Mouse (Mus musculus): ENCODE data around the gene Wrap73. TPM values are rescaled to one million over a fixed set of nuclear protein-coding genes. Genes with fewer than 3 reads are reported as not detected.
A peak's percentile ranks its signal among the peaks of the same experiment; 100 is the strongest.

Wrap73 gene
- total and polyA plus RNA-seq, 2 experiments, result 9.3 to 25.3 TPM

- WGBS, result 32% methylated on average over 20 of the region's 20 CpGs
- H3K4me1 ChIP-seq (ENCODE audit: control insufficient read depth, insufficient read depth, low read length), result no peaks in the 10 kb centered on the region
- no peaks in the 10 kb centered on the region for H3K27me3 ChIP-seq (ENCODE audit: control insufficient read depth, insufficient read depth, low read length)
- H3K9ac ChIP-seq (ENCODE audit: low read depth, low read length), result no peak overlapping the region
- H3K27ac ChIP-seq (replicated peaks; ENCODE audit: insufficient read depth, low read depth, low read length), result no peak overlapping the region
- no peaks in the 10 kb centered on the region for H3K79me2 ChIP-seq (ENCODE audit: control insufficient read depth, insufficient read depth, low read length)
- DNase-seq (ENCODE audit: extremely low read depth, low read depth, low spot score), result peak; percentile 33
- no peaks in the 10 kb centered on the region for H3K36me3 ChIP-seq (ENCODE audit: control insufficient read depth, insufficient read depth, low read length)
- peak; percentile 84 for TF ChIP-seq CTCF (IDR thresholded peaks at IDR 0.05; ENCODE audit: low read depth, low read length)
- TF ChIP-seq POLR2A (IDR thresholded peaks at IDR 0.05; ENCODE audit: extremely low read depth, insufficient read depth, low read length), result no peak
- H3K4me3 ChIP-seq (ENCODE audit: insufficient read depth, low read depth, low read length), result no peak overlapping the region
Measured at GRCm38 (mm10) chr4:154105381-154106001, 36.7 kb upstream of the Wrap73 start.

- DNase-seq (ENCODE audit: extremely low read depth, low read depth, low spot score), result no peak
- Histone ChIP-seq H3K9ac (ENCODE audit: low read depth, low read length) (no peak overlapping the region), H3K27ac (replicated peaks; ENCODE audit: insufficient read depth, low read depth, low read length) (no peak overlapping the region), H3K27me3 (ENCODE audit: control insufficient read depth, insufficient read depth, low read length) (peaks cover 2% of the 10 kb centered on the region; the same call in 1 of the 2 replicates), H3K36me3 (ENCODE audit: control insufficient read depth, insufficient read depth, low read length) (no peaks in the 10 kb centered on the region), H3K4me3 (ENCODE audit: insufficient read depth, low read depth, low read length) (no peak overlapping the region), H3K79me2 (ENCODE audit: control insufficient read depth, insufficient read depth, low read length) (no peaks in the 10 kb centered on the region), H3K4me1 (ENCODE audit: control insufficient read depth, insufficient read depth, low read length) (no peaks in the 10 kb centered on the region)
- 76% methylated on average over 13 of the region's 13 CpGs for WGBS
- TF ChIP-seq CTCF (IDR thresholded peaks at IDR 0.05; ENCODE audit: low read depth, low read length) (no peak), POLR2A (IDR thresholded peaks at IDR 0.05; ENCODE audit: extremely low read depth, insufficient read depth, low read length) (no peak)
Measured at GRCm38 (mm10) chr4:154106497-154107061, 35.6 kb upstream of the Wrap73 start.

GRCm38 (mm10) chr4:154109216-154109849 is 32.8 kb upstream of the Wrap73 start:
- Histone ChIP-seq H3K27ac (replicated peaks; ENCODE audit: insufficient read depth, low read depth, low read length) (no peak overlapping the region), H3K27me3 (ENCODE audit: control insufficient read depth, insufficient read depth, low read length) (peaks cover 2% of the 10 kb centered on the region; the same call in 1 of the 2 replicates), H3K79me2 (ENCODE audit: control insufficient read depth, insufficient read depth, low read length) (no peaks in the 10 kb centered on the region), H3K36me3 (ENCODE audit: control insufficient read depth, insufficient read depth, low read length) (no peaks in the 10 kb centered on the region), H3K4me3 (ENCODE audit: insufficient read depth, low read depth, low read length) (no peak overlapping the region), H3K9ac (ENCODE audit: low read depth, low read length) (no peak overlapping the region), H3K4me1 (ENCODE audit: control insufficient read depth, insufficient read depth, low read length) (no peaks in the 10 kb centered on the region)
- 51% methylated on average over 18 of the region's 18 CpGs for WGBS
- DNase-seq (ENCODE audit: extremely low read depth, low read depth, low spot score), result no peak
- TF ChIP-seq POLR2A (IDR thresholded peaks at IDR 0.05; ENCODE audit: extremely low read depth, insufficient read depth, low read length) (no peak), CTCF (IDR thresholded peaks at IDR 0.05; ENCODE audit: low read depth, low read length) (no peak)

- 73% methylated on average over 11 of the region's 11 CpGs for WGBS
- Histone ChIP-seq H3K27me3 (ENCODE audit: control insufficient read depth, insufficient read depth, low read length) (peaks cover 2% of the 10 kb centered on the region; the same call in 1 of the 2 replicates), H3K9ac (ENCODE audit: low read depth, low read length) (no peak overlapping the region), H3K27ac (replicated peaks; ENCODE audit: insufficient read depth, low read depth, low read length) (no peak overlapping the region), H3K79me2 (ENCODE audit: control insufficient read depth, insufficient read depth, low read length) (no peaks in the 10 kb centered on the region), H3K4me3 (ENCODE audit: insufficient read depth, low read depth, low read length) (no peak overlapping the region), H3K36me3 (ENCODE audit: control insufficient read depth, insufficient read depth, low read length) (no peaks in the 10 kb centered on the region), H3K4me1 (ENCODE audit: control insufficient read depth, insufficient read depth, low read length) (no peaks in the 10 kb centered on the region)
- no peak for DNase-seq (ENCODE audit: extremely low read depth, low read depth, low spot score)
- no peak for TF ChIP-seq POLR2A (IDR thresholded peaks at IDR 0.05; ENCODE audit: extremely low read depth, insufficient read depth, low read length)
- TF ChIP-seq CTCF (IDR thresholded peaks at IDR 0.05; ENCODE audit: low read depth, low read length), result no peak
Measured at GRCm38 (mm10) chr4:154109850-154110243, 32.3 kb upstream of the Wrap73 start.

GRCm38 (mm10) chr4:154116421-154116820 is 25.8 kb upstream of the Wrap73 start:
- Histone ChIP-seq H3K4me3 (ENCODE audit: insufficient read depth, low read depth, low read length) (no peak overlapping the region), H3K27me3 (ENCODE audit: control insufficient read depth, insufficient read depth, low read length) (no peaks in the 10 kb centered on the region), H3K9ac (ENCODE audit: low read depth, low read length) (no peak overlapping the region), H3K4me1 (ENCODE audit: control insufficient read depth, insufficient read depth, low read length) (no peaks in the 10 kb centered on the region), H3K79me2 (ENCODE audit: control insufficient read depth, insufficient read depth, low read length) (no peaks in the 10 kb centered on the region), H3K36me3 (ENCODE audit: control insufficient read depth, insufficient read depth, low read length) (no peaks in the 10 kb centered on the region), H3K27ac (replicated peaks; ENCODE audit: insufficient read depth, low read depth, low read length) (no peak overlapping the region)
- no peak for TF ChIP-seq POLR2A (IDR thresholded peaks at IDR 0.05; ENCODE audit: extremely low read depth, insufficient read depth, low read length)
- no peak for TF ChIP-seq CTCF (IDR thresholded peaks at IDR 0.05; ENCODE audit: low read depth, low read length)
- 61% methylated on average over 7 of the region's 7 CpGs for WGBS
- DNase-seq (ENCODE audit: extremely low read depth, low read depth, low spot score), result no peak

- Histone ChIP-seq H3K27me3 (ENCODE audit: control insufficient read depth, insufficient read depth, low read length) (no peaks in the 10 kb centered on the region), H3K4me3 (ENCODE audit: insufficient read depth, low read depth, low read length) (no peak overlapping the region), H3K4me1 (ENCODE audit: control insufficient read depth, insufficient read depth, low read length) (no peaks in the 10 kb centered on the region), H3K27ac (replicated peaks; ENCODE audit: insufficient read depth, low read depth, low read length) (no peak overlapping the region), H3K36me3 (ENCODE audit: control insufficient read depth, insufficient read depth, low read length) (no peaks in the 10 kb centered on the region), H3K9ac (ENCODE audit: low read depth, low read length) (no peak overlapping the region), H3K79me2 (ENCODE audit: control insufficient read depth, insufficient read depth, low read length) (no peaks in the 10 kb centered on the region)
- peak; percentile 12 for DNase-seq (ENCODE audit: extremely low read depth, low read depth, low spot score)
- no peak for TF ChIP-seq POLR2A (IDR thresholded peaks at IDR 0.05; ENCODE audit: extremely low read depth, insufficient read depth, low read length)
- 31% methylated on average over 9 of the region's 9 CpGs for WGBS
Measured at GRCm38 (mm10) chr4:154118782-154119181, 23.4 kb upstream of the Wrap73 start.
